Mouse (Mus musculus) skeletal muscle tissue, adult 2 months (tissue): ENCODE measurements around the gene Ptpn4.

Experiments
- DNase-seq: peaks from one replicate; pipeline ENCODE4 v3.0.0-alpha.2; 2012; ENCODE audit warnings: low read depth, low spot score

Gene Ptpn4

GRCm38 (mm10) chr1:119641090-119641812, 196.2 kb downstream of the Ptpn4 start:
- no peak for DNase-seq

GRCm38 (mm10) chr1:119640006-119640405, 197.4 kb downstream of the Ptpn4 start:
- no peak for DNase-seq

DNA sequence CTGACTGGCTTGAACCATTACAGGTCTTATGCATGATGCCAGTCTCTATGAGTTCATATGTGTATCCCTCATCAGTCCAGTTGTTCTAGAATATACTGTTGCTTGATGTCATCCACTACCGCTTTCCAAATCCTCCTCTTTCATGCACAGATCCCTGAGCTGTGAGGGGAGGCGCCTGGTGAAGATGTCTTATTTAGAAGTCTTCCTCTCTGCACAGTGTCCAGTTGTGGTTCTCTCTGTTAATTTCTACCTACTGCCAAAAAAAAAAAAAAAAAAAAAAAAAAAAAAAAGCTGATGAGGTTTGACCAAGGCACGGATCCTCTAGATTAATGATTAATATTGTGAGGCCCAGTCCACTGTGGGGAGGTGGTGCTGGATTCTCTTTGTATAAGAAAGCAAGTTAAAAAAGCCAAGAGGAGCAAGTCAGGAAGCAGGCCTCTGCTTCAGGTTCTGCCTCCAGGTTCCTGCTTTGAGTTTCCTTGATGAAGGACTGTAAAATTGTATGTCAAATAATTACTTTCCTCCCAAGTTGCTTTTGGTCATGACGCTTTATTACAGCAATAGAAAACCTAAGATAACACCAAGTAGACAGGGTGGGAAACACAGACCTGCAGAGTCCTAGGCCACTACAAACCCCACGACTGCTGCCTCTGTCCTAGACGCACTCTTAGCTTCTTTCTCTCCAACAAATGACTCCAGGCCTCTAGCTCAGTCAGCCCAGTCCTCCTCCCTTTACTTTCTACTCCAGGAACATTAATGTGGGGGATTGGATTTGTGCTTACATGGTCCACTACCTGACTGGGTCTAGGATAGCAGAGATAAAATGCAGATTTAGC, 200.0 kb downstream of the Ptpn4 start:
- no peak for DNase-seq

- no peak for DNase-seq
Measured at GRCm38 (mm10) chr1:119634746-119635145, 202.7 kb downstream of the Ptpn4 start.

DNA sequence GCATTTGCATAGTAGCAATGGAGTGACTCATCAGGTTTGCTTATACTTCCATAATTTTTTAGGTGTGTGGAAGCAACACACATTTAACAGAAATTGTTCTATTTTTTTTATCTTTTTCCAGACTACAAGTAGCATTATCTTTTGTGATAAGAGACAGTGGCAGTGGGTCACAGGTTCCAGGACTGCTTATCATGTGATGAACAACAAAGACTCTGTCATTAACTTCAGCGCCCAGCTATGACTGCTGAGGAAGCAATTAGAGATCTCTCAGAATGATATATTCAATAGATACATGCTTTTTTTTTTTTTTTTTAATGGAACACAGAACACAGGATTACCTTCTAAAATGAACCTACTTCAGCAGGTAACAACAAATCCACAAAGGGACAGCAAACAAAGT, 207.0 kb downstream of the Ptpn4 start:
- DNase-seq: no peak

- no peak for DNase-seq
Measured at GRCm38 (mm10) chr1:119626837-119627236, 210.6 kb downstream of the Ptpn4 start.

DNA sequence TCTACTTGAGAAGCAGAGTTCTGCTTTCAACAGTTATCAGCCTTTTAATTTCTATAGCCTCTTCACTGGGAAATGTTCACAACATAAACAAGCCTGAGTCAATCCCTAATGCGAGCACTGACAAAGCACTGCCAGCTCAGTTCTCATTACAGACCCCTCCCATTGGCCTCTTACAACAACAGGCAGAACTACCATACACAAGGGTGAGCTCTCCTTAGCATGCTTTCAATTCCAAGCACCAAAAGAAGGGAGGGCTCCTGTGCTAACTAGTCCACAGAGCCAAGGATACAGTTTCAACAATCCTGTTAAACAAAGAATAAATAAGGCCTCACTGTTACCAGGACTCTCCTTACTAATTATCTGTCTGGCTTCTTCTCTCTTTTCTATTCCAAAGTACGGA, 213.0 kb downstream of the Ptpn4 start:
- DNase-seq: no peak

DNA sequence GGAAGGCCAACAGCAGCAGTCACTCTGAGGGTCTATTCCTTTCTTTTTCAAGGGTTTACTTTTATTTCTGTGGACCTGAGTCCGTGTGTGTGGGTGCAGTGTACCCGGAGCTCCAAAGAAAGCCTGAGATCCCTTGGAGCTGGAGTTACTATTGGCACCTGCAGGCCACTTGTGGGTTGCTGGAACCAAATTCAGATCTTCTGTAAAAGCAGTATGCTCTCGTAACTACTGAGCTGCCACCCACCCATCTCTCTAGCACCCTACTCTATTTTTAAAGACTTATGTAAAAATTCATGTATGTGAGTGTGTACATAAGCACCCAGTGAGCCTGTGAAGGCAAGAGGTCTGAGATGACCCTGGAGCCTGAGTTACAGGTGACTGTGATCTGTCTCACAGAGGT, 232.0 kb downstream of the Ptpn4 start:
- no peak for DNase-seq
